Mouse (Mus musculus): Measurements from ENCODE around the gene Psmd10. TPM values are rescaled to one million over a fixed set of nuclear protein-coding genes. Genes with fewer than 3 reads are reported as not detected.

Gene Psmd10
- polyA plus RNA-seq, 1 experiment from 2014 or later, result 38.0 TPM

- peak; percentile 71; the same call in 1 of the 2 replicates for ATAC-seq (ENCODE audit: insufficient number of reproducible peaks, insufficient read depth, low FRiP score, low read depth)
- 72% methylated on average over 3 of the region's 3 CpGs for WGBS
- Histone ChIP-seq H3K27ac (ENCODE audit: low read length) (no peak overlapping the region), H3K27me3 (ENCODE audit: control insufficient read depth, insufficient read depth, low read length) (0 out of 2 replicates have a peak, but pooled peaks cover 3% of the 10 kb centered on the region), H3K4me3 (ENCODE audit: low read depth, low read length) (no peak overlapping the region), H3K9ac (replicated peaks; ENCODE audit: low read depth, low read length) (no peak overlapping the region), H3K4me1 (ENCODE audit: control insufficient read depth, insufficient read depth, low read length) (no peaks in the 10 kb centered on the region), H3K4me2 (replicated peaks; ENCODE audit: low read depth, low read length) (no peak overlapping the region), H3K9me3 (ENCODE audit: control insufficient read depth, low read depth, low read length) (no peaks in the 10 kb centered on the region), H3K36me3 (ENCODE audit: control insufficient read depth, insufficient read depth, low read length) (no peaks in the 10 kb centered on the region)
Observed at GRCm38 (mm10) chrX:140903487-140903886, 53.0 kb downstream of the Psmd10 start.

Other genes with a start within 250 kb of the Psmd10 start
- gene Tex13b, start 143.3 kb downstream of the Psmd10 start, polyA plus RNA-seq (2014; fragmentation: Nextera tagmentation; extraction: Ambion mirVana), result not detected in 2 replicates
- gene Vsig1, start 49.1 kb downstream of the Psmd10 start, polyA plus RNA-seq (2014; fragmentation: Nextera tagmentation; extraction: Ambion mirVana), result 37.5 and 40.1 TPM in 2 replicates
- 16.4 and 17.4 TPM in 2 replicates for gene Atg4a, start 179 bp upstream of the Psmd10 start, polyA plus RNA-seq (2014; fragmentation: Nextera tagmentation; extraction: Ambion mirVana)